Mouse (Mus musculus) forebrain, embryonic 15.5 days (tissue): Measurements from ENCODE around the gene Mdm1. TPM values are rescaled to one million over a fixed set of nuclear protein-coding genes. Genes with fewer than 3 reads are reported as not detected.
"Not testable (repeated sequence)": the region's sequence is repeated elsewhere in the genome, so short reads cannot be mapped to it uniquely, and the experiment has no call there.

Experiments
- ATAC-seq: fragments of 200-750 bp; cut with Nextera tagmentation; replicated peaks from 2 replicates; pipeline ENCODE4 v1.8.0; 2017; ENCODE audit warnings: mild to moderate bottlenecking, moderate TSS enrichment, moderate library complexity
- H3K27ac ChIP-seq: fragments of 300-500 bp; sonication (generic); replicated peaks from 2 replicates; pipeline ENCODE4 v1.5.1; 2015; ENCODE audit warnings: mild to moderate bottlenecking, inconsistent platforms
- H3K27me3 ChIP-seq: fragments of 300-500 bp; sonication (generic); 2 replicates; pipeline ENCODE4 v1.6.1; 2015; ENCODE audit warnings: inconsistent platforms
- H3K36me3 ChIP-seq: fragments of 300-500 bp; sonication (generic); 2 replicates; pipeline ENCODE4 v1.6.1; 2015; ENCODE audit warnings: mild to moderate bottlenecking, inconsistent platforms
- H3K4me1 ChIP-seq: fragments of 300-500 bp; sonication (generic); 2 replicates; pipeline ENCODE4 v1.6.1; 2015; ENCODE audit warnings: inconsistent platforms
- H3K4me2 ChIP-seq: fragments of 300-500 bp; sonication (generic); replicated peaks from 2 replicates; pipeline ENCODE4 v1.6.1; 2015; ENCODE audit warnings: mild to moderate bottlenecking, inconsistent platforms
- H3K4me3 ChIP-seq: fragments of 300-500 bp; sonication (generic); 2 replicates; pipeline ENCODE4 v1.5.1; 2015; ENCODE audit warnings: mild to moderate bottlenecking, inconsistent platforms
- H3K9ac ChIP-seq: fragments of 300-500 bp; sonication (generic); replicated peaks from 2 replicates; pipeline ENCODE4 v1.6.1; 2015; ENCODE audit warnings: mild to moderate bottlenecking, inconsistent platforms
- H3K9me3 ChIP-seq: fragments of 300-500 bp; sonication (generic); 2 replicates; pipeline ENCODE4 v1.6.1; 2016; ENCODE audit warnings: inconsistent platforms
- WGBS: fragments of 180-500 bp; shearing (Covaris S2); methylation state at CpG from one replicate; pipeline ENCODE4 v1.1.7; 2015; ENCODE audit warnings: mixed read lengths; 5-methylcytosine and 5-hydroxymethylcytosine counted together
- polyA plus RNA-seq: library from polyadenylated mRNA; unstranded; fragments of >200 nt; fragmentation: Nextera tagmentation; extraction: Ambion mirVana; gene quantifications from 2 replicates; pipeline ENCODE4 v1.2.1, GENCODE M21; 2015

The Mdm1 gene
- polyA plus RNA-seq, 1 experiment from 2014 or later = 42.8 TPM

- ATAC-seq = no peak
- Histone ChIP-seq H3K27ac (no peak overlapping the region), H3K4me2 (no peak overlapping the region), H3K9ac (no peak overlapping the region), H3K27me3 (no peaks in the 10 kb centered on the region), H3K36me3 (peaks cover 8% of the 10 kb centered on the region), H3K4me3 (no peak overlapping the region), H3K9me3 (no peaks in the 10 kb centered on the region), H3K4me1 (no peaks in the 10 kb centered on the region)
- WGBS = 82% methylated on average over 12 of the region's 12 CpGs
Measured at GRCm38 (mm10) chr10:118169212-118169611, 27.6 kb downstream of the Mdm1 start.

DNA sequence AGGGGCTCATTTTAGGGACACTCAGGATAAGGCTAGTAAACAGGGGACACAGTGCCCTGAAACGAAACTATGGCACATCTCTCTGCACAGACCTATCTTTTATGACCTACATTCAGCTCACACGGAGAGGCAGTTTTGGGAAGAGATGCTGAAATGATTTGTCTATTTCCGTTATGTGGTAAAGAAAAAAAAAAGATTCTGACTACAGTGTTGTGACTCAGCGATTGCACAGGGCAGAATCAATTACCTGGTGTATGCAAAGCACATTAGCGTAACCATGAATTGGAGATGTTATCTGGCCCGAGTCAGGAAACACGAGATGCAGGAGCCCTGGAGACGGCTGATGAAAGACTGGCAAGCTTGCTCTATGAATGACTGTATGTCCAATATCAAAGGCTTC lies 30.8 kb downstream of the Mdm1 start:
- 86% methylated on average over 8 of the region's 8 CpGs for WGBS

DNA sequence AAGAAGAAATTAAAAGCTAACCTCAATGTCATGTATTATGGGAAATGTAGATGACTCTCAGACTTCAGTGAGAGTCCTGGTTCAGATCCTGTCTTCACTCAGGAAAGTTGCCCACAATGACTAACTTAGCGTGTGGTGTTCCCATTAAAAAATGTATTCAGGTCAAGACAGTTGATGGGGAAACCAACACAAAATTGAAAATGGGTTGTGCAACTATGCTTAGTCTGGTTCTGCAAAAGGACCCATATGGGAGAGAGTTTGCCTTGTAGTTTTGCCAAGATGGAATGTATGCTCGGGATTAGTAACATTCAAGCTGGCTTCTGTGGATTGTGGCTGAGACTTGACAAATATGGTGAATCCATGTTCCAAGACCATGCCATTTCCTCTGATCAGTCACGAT lies 31.3 kb downstream of the Mdm1 start:
- Histone ChIP-seq H3K9me3 (no peaks in the 10 kb centered on the region), H3K4me2 (no peak overlapping the region), H3K27ac (no peak overlapping the region), H3K4me1 (no peaks in the 10 kb centered on the region), H3K36me3 (no peaks in the 10 kb centered on the region), H3K4me3 (no peak overlapping the region), H3K27me3 (no peaks in the 10 kb centered on the region), H3K9ac (no peak overlapping the region)
- no peak for ATAC-seq
- 92% methylated on average over 3 of the region's 3 CpGs for WGBS

More for the DNA sequence above, 30.8 kb downstream of the Mdm1 start:
- H3K9ac ChIP-seq = no peak overlapping the region
- no peaks in the 10 kb centered on the region for H3K9me3 ChIP-seq
- ATAC-seq = no peak
- no peaks in the 10 kb centered on the region for H3K4me1 ChIP-seq
- no peak overlapping the region for H3K27ac ChIP-seq
- H3K36me3 ChIP-seq = no peaks in the 10 kb centered on the region
- H3K27me3 ChIP-seq = no peaks in the 10 kb centered on the region
- no peak overlapping the region for H3K4me3 ChIP-seq
- no peak overlapping the region for H3K4me2 ChIP-seq

DNA sequence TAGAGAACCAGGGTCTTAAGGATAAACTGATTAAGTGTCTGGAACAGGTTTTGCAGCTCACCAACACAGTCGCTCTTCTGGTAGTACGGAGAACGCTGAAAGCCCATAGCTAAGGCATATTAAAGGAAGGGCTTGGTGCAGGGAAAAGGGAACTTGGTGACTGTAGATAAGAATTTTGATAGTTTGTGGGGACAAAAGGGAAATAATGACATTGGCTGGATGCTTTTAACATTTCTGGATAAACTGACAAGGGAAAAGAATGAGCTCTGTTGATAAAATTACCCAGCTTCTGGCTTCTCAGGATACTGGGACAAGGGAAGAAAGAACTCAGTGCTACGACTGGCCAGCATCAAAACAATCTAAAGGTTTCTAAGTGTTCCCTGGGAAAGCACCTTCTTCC lies 33.9 kb downstream of the Mdm1 start:
- H3K36me3 ChIP-seq, H3K9ac ChIP-seq, H3K9me3 ChIP-seq, H3K4me1 ChIP-seq, ATAC-seq, H3K4me2 ChIP-seq, H3K27me3 ChIP-seq, H3K4me3 ChIP-seq, H3K27ac ChIP-seq: not testable (repeated sequence)
- WGBS = 83% methylated on average over 4 of the region's 4 CpGs

DNA sequence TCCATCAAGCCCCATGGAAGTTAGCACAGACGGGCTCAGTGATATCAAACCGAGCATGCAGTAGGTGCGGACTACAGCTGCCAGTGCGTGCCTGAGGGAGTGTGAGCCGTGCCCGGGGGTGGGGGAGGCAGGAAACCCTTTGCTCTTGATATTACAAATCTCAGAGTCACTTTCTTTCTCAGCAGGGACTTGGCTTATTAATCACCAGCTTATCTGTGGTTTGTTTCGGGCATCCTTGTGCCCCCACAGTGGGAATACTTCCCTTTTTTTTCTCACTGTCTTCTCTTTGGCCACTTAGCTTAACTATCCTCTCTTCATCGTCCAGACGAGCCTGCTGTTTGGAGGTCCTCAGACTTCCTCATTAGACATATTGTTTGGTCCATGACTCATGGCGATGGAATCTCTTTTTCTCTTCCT lies 37.1 kb downstream of the Mdm1 start:
- Histone ChIP-seq H3K9me3 (no peaks in the 10 kb centered on the region), H3K9ac (no peak overlapping the region), H3K4me1 (no peaks in the 10 kb centered on the region), H3K4me3 (no peak overlapping the region), H3K27me3 (no peaks in the 10 kb centered on the region), H3K36me3 (no peaks in the 10 kb centered on the region), H3K27ac (no peak overlapping the region), H3K4me2 (no peak overlapping the region)
- WGBS = 87% methylated on average over 10 of the region's 10 CpGs
- no peak for ATAC-seq

DNA sequence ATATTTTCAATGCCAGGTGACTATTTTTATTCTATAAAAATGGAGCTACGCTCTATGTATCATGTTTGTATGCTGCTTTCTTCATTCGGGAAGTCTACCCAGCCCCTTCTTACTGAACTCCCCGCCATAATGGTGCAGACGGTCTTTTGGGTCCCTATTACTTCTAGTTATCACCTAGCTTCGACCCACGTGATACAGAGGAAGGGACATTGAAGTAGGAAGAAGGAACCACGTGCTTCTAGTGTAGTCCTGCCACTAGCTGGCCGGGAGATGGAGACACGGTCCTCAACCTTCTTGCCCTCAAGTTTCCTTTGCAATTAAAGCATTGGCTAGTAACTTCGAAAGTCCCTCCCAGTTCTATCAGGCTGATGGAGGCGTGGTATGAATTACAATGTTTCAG lies 37.7 kb downstream of the Mdm1 start:
- H3K36me3 ChIP-seq = no peaks in the 10 kb centered on the region
- H3K4me1 ChIP-seq = no peaks in the 10 kb centered on the region
- H3K9ac ChIP-seq = no peak overlapping the region
- no peak overlapping the region for H3K4me3 ChIP-seq
- no peak for ATAC-seq
- no peaks in the 10 kb centered on the region for H3K27me3 ChIP-seq
- no peak overlapping the region for H3K4me2 ChIP-seq
- H3K27ac ChIP-seq = no peak overlapping the region
- H3K9me3 ChIP-seq = no peaks in the 10 kb centered on the region
- 93% methylated on average over 11 of the region's 11 CpGs for WGBS

DNA sequence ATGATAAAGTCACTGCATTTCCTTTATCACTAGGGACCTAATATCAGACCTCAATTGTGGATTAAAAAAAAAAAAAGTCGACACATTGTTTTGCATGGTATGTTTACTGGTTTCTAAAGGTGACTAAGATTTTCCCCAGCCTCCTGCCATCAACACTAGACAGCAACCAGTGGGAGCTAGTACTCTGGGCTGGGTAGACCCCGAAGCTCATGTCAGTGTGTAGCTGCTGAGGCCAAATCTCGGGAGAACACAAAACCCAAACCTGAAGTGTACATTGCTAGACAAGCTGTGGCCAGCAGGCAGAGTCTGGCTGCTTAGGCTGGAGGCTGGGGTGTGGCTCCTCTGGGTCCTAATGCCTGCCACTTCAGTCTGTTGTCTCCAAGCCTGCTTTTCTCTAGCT lies 53.5 kb downstream of the Mdm1 start:
- not testable (repeated sequence) for H3K27ac ChIP-seq, H3K9ac ChIP-seq, H3K4me3 ChIP-seq, H3K4me1 ChIP-seq, H3K9me3 ChIP-seq, H3K4me2 ChIP-seq, H3K27me3 ChIP-seq, ATAC-seq, H3K36me3 ChIP-seq
- WGBS = 37% methylated on average over 3 of the region's 3 CpGs

GRCm38 (mm10) chr10:118204642-118205041 lies 63.0 kb downstream of the Mdm1 start, which contains the start of gene Il22:
Gene Il22 (plus strand): TSS chr10:118204942.
- H3K4me1 ChIP-seq = no peaks in the 10 kb centered on the region
- H3K27ac ChIP-seq = no peak within 1 kb of the TSS
- no peak within 1 kb of the TSS for H3K4me2 ChIP-seq
- no peaks in the 10 kb centered on the region for H3K9me3 ChIP-seq
- H3K9ac ChIP-seq = no peak within 1 kb of the TSS
- ATAC-seq = no peak
- no peak within 1 kb of the TSS for H3K4me3 ChIP-seq
- 95% methylated on average over 4 of the region's 4 CpGs for WGBS
- H3K27me3 ChIP-seq = no peaks in the 10 kb centered on the region
- no peaks in the 10 kb centered on the region for H3K36me3 ChIP-seq

DNA sequence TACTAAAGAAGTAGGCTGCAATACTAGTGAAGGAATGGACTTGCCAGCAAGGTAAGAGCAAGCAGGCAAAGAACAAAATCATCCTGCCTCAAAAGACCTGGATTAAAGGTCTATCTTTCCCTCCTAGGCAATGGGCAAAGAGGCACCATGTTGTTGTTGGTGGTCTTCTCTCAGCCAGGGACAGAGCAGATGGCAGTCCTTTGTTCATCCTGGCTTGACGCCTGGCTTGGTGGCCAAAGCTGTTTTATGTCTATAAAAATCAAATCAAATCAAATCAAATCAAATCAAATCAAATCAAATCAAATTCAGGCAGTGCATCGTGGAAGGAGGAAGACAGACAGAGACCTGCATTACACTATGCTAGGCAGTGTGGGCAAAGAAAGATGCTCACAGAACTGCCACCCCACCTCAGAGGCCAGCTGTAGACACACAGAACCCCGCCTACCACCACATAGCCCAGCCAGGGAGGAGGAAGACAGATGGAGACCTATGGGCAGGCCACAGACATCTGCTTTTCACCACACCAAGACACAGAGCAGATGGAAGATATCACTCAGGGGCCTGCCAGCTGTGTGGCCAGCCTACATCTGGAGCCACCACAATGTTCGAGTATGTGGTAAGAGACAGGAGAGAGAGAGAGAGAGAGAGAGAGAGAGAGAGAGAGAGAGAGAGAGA lies 74.2 kb downstream of the Mdm1 start:
- not testable (repeated sequence) for H3K27ac ChIP-seq, H3K4me3 ChIP-seq, H3K4me2 ChIP-seq, H3K27me3 ChIP-seq, H3K9ac ChIP-seq, H3K36me3 ChIP-seq, ATAC-seq, H3K9me3 ChIP-seq, H3K4me1 ChIP-seq
- WGBS = 85% methylated on average over 2 of the region's 4 CpGs

Other genes starting within 250 kb of the Mdm1 start
- gene Il22, start 63.1 kb downstream of the Mdm1 start, polyA plus RNA-seq = not detected in 2 replicates
- gene Gm32717, start 99.0 kb downstream of the Mdm1 start, polyA plus RNA-seq = 0.18 and 0.20 TPM in 2 replicates
- gene Gm32802, start 116.9 kb downstream of the Mdm1 start, polyA plus RNA-seq = 0.18 and 0.20 TPM in 2 replicates
- gene Iltifb, start 153.2 kb downstream of the Mdm1 start, polyA plus RNA-seq = not detected in 2 replicates
- gene Gm9040, start 185.2 kb downstream of the Mdm1 start, polyA plus RNA-seq = not detected in 2 replicates
- gene Gm9044, start 190.6 kb downstream of the Mdm1 start, polyA plus RNA-seq = not detected in 2 replicates
- gene Gm9045, start 196.0 kb downstream of the Mdm1 start, polyA plus RNA-seq = not detected in 2 replicates
- gene Gm9046, start 201.4 kb downstream of the Mdm1 start, polyA plus RNA-seq = not detected in 2 replicates
- gene Gm9048, start 206.9 kb downstream of the Mdm1 start, polyA plus RNA-seq = 0.08 TPM in 1 of 2 replicates, not detected in the other
- not detected in 2 replicates for gene Gm9049, start 212.3 kb downstream of the Mdm1 start, polyA plus RNA-seq